Mouse (Mus musculus) cortical plate, adult 2 months (tissue): ENCODE results near the gene Ush1g.

Experiments
- CTCF ChIP-seq: fragments of 200-500 bp; IDR thresholded peaks from 2 replicates; pipeline ENCODE4 v1.5.1; 2011; ENCODE audit warnings: mild to moderate bottlenecking, control low read depth, low read length; ENCODE audit not compliant: insufficient read depth; ENCODE audit errors: extremely low read depth
- POLR2A ChIP-seq: fragments of 200-500 bp; IDR thresholded peaks from 2 replicates; pipeline ENCODE4 v1.6.1; 2011; ENCODE audit warnings: mild to moderate bottlenecking, low read length, control low read depth; ENCODE audit not compliant: insufficient read depth; ENCODE audit errors: extremely low read depth

GRCm38 (mm10) chr11:115265771-115266399 is 56.0 kb downstream of the Ush1g start:
- TF ChIP-seq POLR2A (no peak), CTCF (no peak)
